Mouse (Mus musculus): ENCODE measurements around the gene Sptssa. TPM values are rescaled to one million over a fixed set of nuclear protein-coding genes. Genes with fewer than 3 reads are reported as not detected.

Gene Sptssa
- polyA plus RNA-seq, 1 experiment from 2014 or later: 176 TPM

GRCm38 (mm10) chr12:54600482-54600881 lies 55.9 kb downstream of the Sptssa start:
- Histone ChIP-seq H3K9ac (no peak overlapping the region), H3K36me3 (no peaks in the 10 kb centered on the region), H3K4me1 (no peaks in the 10 kb centered on the region), H3K9me3 (replicated peaks) (no peaks in the 10 kb centered on the region), H3K27me3 (no peaks in the 10 kb centered on the region), H3K27ac (no peak overlapping the region), H3K4me3 (no peak overlapping the region), H3K4me2 (replicated peaks) (no peak overlapping the region)
- 91% methylated on average over 4 of the region's 4 CpGs for WGBS
- no peak for ATAC-seq (ENCODE audit: low FRiP score)

GRCm38 (mm10) chr12:54598358-54598757 lies 58.0 kb downstream of the Sptssa start:
- no peaks in the 10 kb centered on the region for H3K4me1 ChIP-seq
- no peaks in the 10 kb centered on the region for H3K36me3 ChIP-seq
- H3K9ac ChIP-seq: no peak overlapping the region
- H3K4me3 ChIP-seq: no peak overlapping the region
- no peak overlapping the region for H3K27ac ChIP-seq
- H3K27me3 ChIP-seq: no peaks in the 10 kb centered on the region
- no peaks in the 10 kb centered on the region for H3K9me3 ChIP-seq (replicated peaks)
- no peak overlapping the region for H3K4me2 ChIP-seq (replicated peaks)
- WGBS: 98% methylated on average over 3 of the region's 3 CpGs
- ATAC-seq (ENCODE audit: low FRiP score): no peak

GRCm38 (mm10) chr12:54596715-54597114 lies 59.7 kb downstream of the Sptssa start:
- H3K4me1 ChIP-seq: no peaks in the 10 kb centered on the region
- H3K4me3 ChIP-seq: no peak overlapping the region
- no peak overlapping the region for H3K9ac ChIP-seq
- H3K36me3 ChIP-seq: no peaks in the 10 kb centered on the region
- no peak overlapping the region for H3K4me2 ChIP-seq (replicated peaks)
- H3K27me3 ChIP-seq: no peaks in the 10 kb centered on the region
- no peak for ATAC-seq (ENCODE audit: low FRiP score)
- H3K9me3 ChIP-seq (replicated peaks): no peaks in the 10 kb centered on the region
- 76% methylated on average over 4 of the region's 4 CpGs for WGBS
- H3K27ac ChIP-seq: no peak overlapping the region

MicroRNAs within 50 kb of the gene (microRNA counts, 519-probe panel; counts per million panel counts)
- microRNA mmu-miR-1892: 470 counts per million, percentile 58 among the panel's probes with 10 or more counts

Small RNA genes within 50 kb of the gene (microRNA-seq; reads per million reads assigned to microRNA genes)
- not detected for gene Mir1892

Other genes with a start within 250 kb of the Sptssa start
- gene Eapp, start 39.3 kb upstream of the Sptssa start, polyA plus RNA-seq (2016; fragmentation: Nextera tagmentation; extraction: Ambion mirVana): 79.8 and 85.3 TPM in 2 replicates
- 208 and 220 TPM in 2 replicates for gene Snx6, start 139.1 kb upstream of the Sptssa start, polyA plus RNA-seq (2016; fragmentation: Nextera tagmentation; extraction: Ambion mirVana)
- gene Cfl2, start 206.3 kb upstream of the Sptssa start, polyA plus RNA-seq (2016; fragmentation: Nextera tagmentation; extraction: Ambion mirVana): 227 and 229 TPM in 2 replicates